Mouse (Mus musculus): ENCODE measurements at regions not wholly inside any gene's neighbourhood (a gene's known extent, or its start where the extent isn't known, plus 50 kb on each side); places are given as distances from the start of the nearest gene placed in this dataset.
A peak's percentile ranks its signal among the peaks of the same experiment; 100 is the strongest.

- peak in 1 of 2 experiments; percentile 31 for DNase-seq (ENCODE audit: inconsistent age in 2 of 2, low spot score in 1 of 2)
Measured at GRCm38 (mm10) chr16:95929700-95930435, 60.9 kb downstream of the Psmg1 start.

- no peak for DNase-seq (ENCODE audit: inconsistent age in 2 of 2, low spot score in 1 of 2)
Measured at GRCm38 (mm10) chr16:95928290-95929260, 62.2 kb downstream of the Psmg1 start.

GRCm38 (mm10) chr16:95926558-95926957 is 64.2 kb downstream of the Psmg1 start:
- no peak for DNase-seq (ENCODE audit: inconsistent age in 2 of 2, low spot score in 1 of 2)

GRCm38 (mm10) chr16:95924716-95925115 is 66.0 kb downstream of the Psmg1 start:
- no peak for DNase-seq (ENCODE audit: inconsistent age in 2 of 2, low spot score in 1 of 2)

- DNase-seq (ENCODE audit: inconsistent age in 2 of 2, low spot score in 1 of 2), result no peak
Measured at GRCm38 (mm10) chr16:95923991-95924390, 66.8 kb downstream of the Psmg1 start.

- DNase-seq (ENCODE audit: inconsistent age in 2 of 2, low spot score in 1 of 2), result no peak
Measured at GRCm38 (mm10) chr16:95922369-95922934, 68.3 kb downstream of the Psmg1 start.

- DNase-seq (ENCODE audit: inconsistent age in 2 of 2, low spot score in 1 of 2), result no peak
Measured at GRCm38 (mm10) chr16:95921169-95921568, 69.6 kb downstream of the Psmg1 start.

- DNase-seq (ENCODE audit: inconsistent age in 2 of 2, low spot score in 1 of 2), result peak in 1 of 2 experiments; percentile 26
Measured at GRCm38 (mm10) chr16:95918651-95919425, 71.9 kb downstream of the Psmg1 start.

- DNase-seq (ENCODE audit: inconsistent age in 2 of 2, low spot score in 1 of 2), result no peak
Measured at GRCm38 (mm10) chr16:95917635-95918407, 72.9 kb downstream of the Psmg1 start.

- no peak for DNase-seq (ENCODE audit: inconsistent age in 2 of 2, low spot score in 1 of 2)
Measured at GRCm38 (mm10) chr16:95913879-95914278, 76.9 kb downstream of the Psmg1 start.

GRCm38 (mm10) chr16:95904531-95905165 is 86.1 kb downstream of the Psmg1 start:
- DNase-seq (ENCODE audit: inconsistent age in 2 of 2, low spot score in 1 of 2), result no peak

- no peak for DNase-seq (ENCODE audit: inconsistent age in 2 of 2, low spot score in 1 of 2)
Measured at GRCm38 (mm10) chr16:95903383-95903913, 87.3 kb downstream of the Psmg1 start.

GRCm38 (mm10) chr16:95902177-95902576 is 88.6 kb downstream of the Psmg1 start:
- DNase-seq (ENCODE audit: inconsistent age in 2 of 2, low spot score in 1 of 2), result no peak

- no peak for DNase-seq (ENCODE audit: inconsistent age in 2 of 2, low spot score in 1 of 2)
Measured at GRCm38 (mm10) chr16:95901388-95901787, 89.4 kb downstream of the Psmg1 start.

- DNase-seq (ENCODE audit: inconsistent age in 2 of 2, low spot score in 1 of 2), result no peak
Measured at GRCm38 (mm10) chr16:95900181-95900580, 90.6 kb downstream of the Psmg1 start.

- no peak for DNase-seq (ENCODE audit: inconsistent age in 2 of 2, low spot score in 1 of 2)
Measured at GRCm38 (mm10) chr16:95899672-95900071, 91.1 kb downstream of the Psmg1 start.

GRCm38 (mm10) chr16:95897843-95898242 is 92.9 kb downstream of the Psmg1 start:
- DNase-seq (ENCODE audit: inconsistent age in 2 of 2, low spot score in 1 of 2), result no peak

- DNase-seq (ENCODE audit: inconsistent age in 2 of 2, low spot score in 1 of 2), result no peak
Measured at GRCm38 (mm10) chr16:95896126-95896525, 94.6 kb downstream of the Psmg1 start.

GRCm38 (mm10) chr16:95893534-95894290 is 97.0 kb downstream of the Psmg1 start:
- DNase-seq (ENCODE audit: inconsistent age in 2 of 2, low spot score in 1 of 2), result no peak
